Mouse (Mus musculus) small intestine, adult 10 weeks (tissue): Measurements from ENCODE around the gene Iqcn. TPM values are rescaled to one million over a fixed set of nuclear protein-coding genes. Genes with fewer than 3 reads are reported as not detected.

Source experiments
- polyA plus RNA-seq: library from polyadenylated mRNA; stranded (reverse); fragments of 350-450 nt; fragmentation: Illumina TruSeq; extraction: RNeasy Lipid Tissue Mini Kit (QIAGEN cat#74804); gene quantifications from one replicate; pipeline ENCODE4 v1.2.3, GENCODE M21; 2014; ENCODE audit warnings: low replicate concordance

The Iqcn gene
- not detected for polyA plus RNA-seq

DNA sequence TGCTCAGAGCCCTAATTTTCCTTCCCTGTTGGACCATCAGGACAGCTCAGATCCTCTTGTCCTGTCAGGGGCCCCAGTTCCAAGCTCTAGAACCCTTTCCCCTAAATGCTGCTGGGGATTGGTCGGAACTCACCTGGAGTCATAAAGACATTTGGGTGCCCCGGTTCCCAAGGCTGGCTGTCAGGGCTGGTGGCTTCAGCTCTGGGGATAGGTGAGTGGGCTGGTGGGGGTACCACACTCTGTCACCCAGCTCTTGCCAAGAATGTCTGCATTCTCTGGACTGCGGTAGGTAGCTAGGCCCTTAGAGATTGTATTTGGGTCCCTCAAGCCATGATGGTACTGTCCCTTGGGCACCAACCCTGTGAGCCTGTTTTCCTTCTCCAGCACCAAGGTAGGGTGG, at the start of gene Iqcn:
Iqcn (plus strand) TSS at position 171 of the 400 bp plus-strand sequence.

DNA sequence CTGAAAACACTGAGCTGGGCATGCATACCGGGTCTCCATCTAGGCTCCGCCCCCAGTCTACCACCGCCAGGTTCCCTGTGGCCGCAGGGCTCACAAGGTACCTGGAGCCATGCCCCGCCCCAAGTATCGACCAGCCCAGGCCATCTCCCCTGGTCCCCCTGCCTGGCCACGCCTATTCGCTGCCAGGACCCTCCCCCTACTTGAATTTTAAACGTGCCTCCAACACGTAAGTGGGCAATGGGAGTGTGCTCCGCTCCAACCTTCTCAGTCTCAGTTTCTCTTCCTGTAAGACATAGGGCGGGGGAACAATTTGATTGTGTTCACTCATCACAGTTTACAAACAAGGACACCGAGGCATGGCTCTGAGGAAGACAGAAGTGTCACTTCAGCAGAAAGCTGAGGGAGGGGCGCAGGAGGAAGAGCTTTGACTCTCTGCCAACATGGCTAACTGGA, 43.0 kb upstream of the Iqcn start, which contains the start of gene Pgpep1:
Pgpep1 (minus strand) TSS at position 116 of the 453 bp plus-strand sequence.

DNA sequence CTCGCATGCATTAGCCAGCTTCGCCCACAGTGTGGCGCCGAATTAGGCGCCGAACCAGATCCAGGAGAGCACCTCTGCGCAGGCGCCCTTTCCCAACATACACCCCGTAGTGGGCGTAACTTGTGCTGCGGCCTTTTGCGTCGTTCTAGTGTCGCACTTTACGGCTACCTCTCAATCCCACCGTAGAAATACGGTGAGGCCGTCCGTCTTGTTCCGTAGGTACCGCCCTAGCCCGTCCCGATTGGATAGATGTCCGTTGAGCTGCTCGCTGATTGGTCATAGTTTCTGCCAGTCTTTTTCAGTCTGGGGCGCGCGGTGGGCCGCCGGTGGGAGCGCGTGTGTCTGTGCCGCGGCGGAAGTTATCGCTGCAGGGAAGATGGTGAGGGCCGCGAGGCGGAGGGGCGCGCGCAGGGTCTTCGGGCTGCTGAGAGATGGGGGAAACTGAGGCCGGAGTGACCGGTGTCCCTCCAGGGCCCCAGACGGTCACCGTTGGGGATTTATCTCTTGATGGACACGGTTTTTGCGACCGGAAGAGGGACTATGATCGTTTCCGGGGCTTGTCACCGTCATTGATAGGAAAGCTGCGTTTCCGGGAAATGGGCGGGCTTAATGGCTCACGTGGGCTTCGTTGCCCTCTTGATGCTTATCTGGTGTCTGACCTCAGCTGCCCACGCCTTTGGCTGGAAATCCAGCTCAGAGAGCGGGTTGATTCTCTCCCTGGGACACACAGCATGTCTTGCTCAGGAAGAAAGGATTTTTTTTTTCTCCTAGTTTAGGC, 30.0 kb upstream of the Iqcn start, which contains the start of gene Lsm4:
Lsm4 (plus strand) TSS at position 170 of the 778 bp plus-strand sequence.

DNA sequence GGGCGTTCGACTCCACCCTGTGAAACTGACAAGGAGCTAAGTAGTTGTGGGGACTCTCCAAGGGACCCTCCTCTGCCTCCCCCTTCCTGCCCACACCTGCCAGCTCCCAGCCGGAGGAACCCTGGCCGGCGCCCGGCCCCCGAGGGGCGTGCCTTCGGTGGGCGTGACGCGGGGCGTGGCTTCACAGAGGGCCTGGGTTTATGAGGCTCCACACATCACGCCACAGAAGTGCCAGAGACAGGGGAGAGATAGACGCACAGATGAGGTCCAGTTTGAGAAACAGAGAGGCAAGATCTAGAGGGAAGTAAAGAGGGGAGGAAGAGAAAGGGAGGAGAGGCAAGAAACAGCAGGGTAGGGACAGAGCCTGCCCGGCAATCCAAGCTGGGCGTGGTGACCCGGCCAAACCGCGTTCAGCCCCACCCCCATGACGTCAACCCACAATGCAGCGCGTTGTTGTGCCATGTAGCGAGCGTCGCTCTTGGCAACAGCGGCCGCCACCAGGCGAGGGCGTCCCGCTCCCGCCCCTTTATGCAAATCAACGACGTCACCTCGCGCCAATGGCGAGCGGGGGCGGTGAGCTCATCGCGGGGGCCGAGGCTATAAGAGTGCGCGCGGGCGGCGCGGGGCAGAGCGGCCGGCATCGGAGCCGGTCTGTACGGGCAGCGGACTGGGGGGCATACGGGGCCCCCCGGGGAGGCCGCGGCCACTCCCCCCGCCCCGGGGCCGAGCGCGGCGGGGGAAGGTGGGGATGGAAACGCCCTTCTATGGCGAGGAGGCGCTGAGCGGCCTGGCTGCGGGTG, 4.7 kb upstream of the Iqcn start, which contains the start of gene Jund:
Jund (plus strand) TSS at position 640 of the 800 bp plus-strand sequence.

DNA sequence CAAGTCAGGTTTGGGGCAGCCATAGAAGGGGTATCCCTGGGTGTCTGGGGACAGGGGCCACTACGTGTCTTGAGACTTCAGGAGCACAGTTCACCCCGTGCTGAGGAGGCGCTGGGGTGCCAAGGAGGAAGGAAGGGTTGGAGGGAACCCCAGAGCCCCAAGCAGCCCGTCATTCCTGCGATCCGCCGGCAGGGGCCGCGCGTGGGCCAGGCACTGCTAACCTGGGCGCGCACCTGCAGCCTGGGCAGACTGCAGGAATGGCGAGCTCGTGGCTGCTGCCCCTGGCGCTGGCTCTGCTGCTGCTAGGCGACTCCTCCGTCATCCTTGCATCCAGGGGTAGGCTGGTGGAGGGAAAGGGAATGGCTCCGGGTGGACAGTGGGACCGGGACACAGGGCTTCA, 15.0 kb downstream of the Iqcn start, which contains the start of gene Gm3336:
Gm3336 (plus strand) TSS at position 247 of the 400 bp plus-strand sequence.

DNA sequence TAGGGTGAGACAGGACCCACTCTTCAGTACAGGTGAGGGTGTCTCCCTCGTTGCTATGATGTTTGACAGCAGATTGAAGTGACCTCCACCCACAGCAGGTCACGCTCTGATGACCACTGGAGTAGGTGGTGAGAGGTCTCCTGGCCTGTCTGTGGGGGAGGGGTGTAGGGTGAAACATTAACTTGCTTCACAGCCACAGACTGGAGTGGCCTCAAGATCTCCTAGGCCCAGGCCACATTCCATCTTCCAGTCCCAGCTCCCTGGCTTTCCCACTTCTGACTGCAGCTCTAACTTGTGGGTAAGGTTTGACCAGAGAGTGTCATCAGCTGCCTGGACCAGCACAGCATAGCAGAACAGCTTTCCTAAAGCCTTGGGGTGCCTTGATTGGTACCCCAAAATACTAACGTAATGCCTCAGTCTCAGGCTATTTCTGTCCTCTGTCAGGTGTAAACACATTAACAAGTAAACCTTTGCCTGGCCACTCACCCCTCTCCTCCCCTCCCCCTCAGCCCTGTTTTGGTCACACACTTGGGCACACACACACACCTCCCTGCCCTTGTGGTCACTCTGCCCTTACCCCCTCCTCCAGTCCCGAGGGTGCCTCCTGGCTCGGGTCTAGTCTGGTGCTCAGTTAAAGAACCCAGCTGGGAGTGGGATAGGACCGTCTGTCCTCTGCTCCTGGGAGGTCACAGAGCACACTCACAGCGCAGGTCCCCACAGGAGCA, 20.4 kb downstream of the Iqcn start, which contains the start of gene Pde4c:
Pde4c (plus strand) TSS at position 235 of the 725 bp plus-strand sequence.

DNA sequence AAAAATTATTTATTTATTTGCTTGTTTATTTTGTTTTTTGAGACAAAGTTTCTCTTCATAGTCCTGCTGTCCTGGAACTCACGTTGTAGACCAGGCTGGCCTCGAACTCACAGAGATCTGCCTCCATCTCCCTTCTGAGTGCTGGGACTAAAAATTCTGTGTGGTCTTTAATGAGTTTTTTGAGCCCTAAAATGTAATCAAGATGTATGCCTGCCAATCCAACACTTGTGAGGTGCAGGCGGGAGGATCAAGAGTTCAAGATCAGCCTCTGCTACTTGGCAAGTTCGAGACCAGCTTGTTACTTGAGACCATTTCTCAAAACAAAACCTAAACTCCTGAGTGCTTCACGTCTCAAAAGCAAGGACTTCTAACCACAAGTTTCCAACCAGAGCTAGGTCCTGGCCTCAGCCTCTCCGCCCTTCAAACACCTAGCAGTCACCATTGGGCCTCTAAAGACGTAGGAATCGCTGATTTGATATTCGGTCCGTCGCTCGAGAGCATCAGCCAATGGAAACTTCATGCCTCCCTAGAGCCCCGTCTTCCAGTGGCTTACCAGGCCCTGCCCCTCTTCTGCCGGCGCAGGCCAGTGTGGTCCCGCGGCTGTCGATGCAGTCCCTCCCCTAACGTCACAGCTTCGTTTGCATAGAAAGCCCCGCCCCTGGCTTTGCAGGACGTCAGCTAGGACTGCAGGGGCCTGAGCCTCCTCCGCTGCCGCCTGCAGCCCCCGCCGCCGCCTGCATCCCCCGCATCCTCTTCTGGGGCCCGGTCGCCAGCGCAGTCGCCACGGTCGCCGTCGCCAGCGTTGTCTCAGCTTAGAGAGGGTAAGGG, 51.0 kb downstream of the Iqcn start, which contains the start of gene Rab3a:
Rab3a (plus strand) TSS at position 637 of the 828 bp plus-strand sequence.

DNA sequence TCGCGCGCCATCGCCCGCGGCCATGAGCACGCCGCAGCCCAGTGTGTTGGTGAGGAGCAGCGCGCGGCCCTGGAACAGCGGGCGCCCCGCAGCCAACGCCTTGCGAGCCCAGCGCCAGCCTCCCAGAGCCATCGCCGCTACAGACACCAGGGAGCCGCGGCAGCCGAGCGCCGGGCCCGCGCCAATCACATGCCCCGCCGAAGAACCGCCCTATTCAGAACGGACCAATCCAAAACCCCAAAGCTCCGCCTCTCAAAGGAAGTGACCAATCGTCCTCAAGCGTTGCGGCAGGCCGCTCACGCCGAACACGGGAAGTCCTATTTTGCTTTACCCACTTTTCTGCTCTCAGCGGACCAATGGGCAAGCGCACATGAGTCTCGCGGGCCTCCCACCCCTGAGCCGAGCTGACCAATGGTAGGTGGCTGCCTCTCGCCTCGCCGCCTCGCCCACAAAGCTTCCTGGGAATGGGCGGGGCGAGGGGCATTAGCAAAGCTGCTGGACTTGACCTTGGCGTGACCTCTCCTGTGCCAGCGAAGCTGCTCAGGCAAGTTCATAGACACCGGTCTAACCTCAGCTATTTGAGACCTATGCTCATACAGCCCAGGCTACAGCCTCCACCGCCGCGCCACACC, 57.6 kb downstream of the Iqcn start, which contains the start of gene Mpv17l2:
Mpv17l2 (minus strand) TSS at position 172 of the 632 bp plus-strand sequence.

Other genes with a start within 250 kb of the Iqcn start
- 0.67 TPM for gene Klhl26, start 226.5 kb upstream of the Iqcn start, polyA plus RNA-seq
- not detected for gene Tmem59l, start 216.1 kb upstream of the Iqcn start, polyA plus RNA-seq
- not detected for gene Crlf1, start 210.3 kb upstream of the Iqcn start, polyA plus RNA-seq
- gene Rex1bd, start 196.7 kb upstream of the Iqcn start, polyA plus RNA-seq, result not detected
- gene Uba52, start 192.7 kb upstream of the Iqcn start, polyA plus RNA-seq, result 2.6 TPM
- gene Fkbp8, start 175.7 kb upstream of the Iqcn start, polyA plus RNA-seq, result 3.3 TPM
- 4.3 TPM for gene Kxd1, start 175.5 kb upstream of the Iqcn start, polyA plus RNA-seq
- gene Ell, start 164.0 kb upstream of the Iqcn start, polyA plus RNA-seq, result 0.74 TPM
- not detected for gene Isyna1, start 109.1 kb upstream of the Iqcn start, polyA plus RNA-seq
- not detected for gene Ssbp4, start 94.6 kb upstream of the Iqcn start, polyA plus RNA-seq
- not detected for gene Lrrc25, start 87.3 kb upstream of the Iqcn start, polyA plus RNA-seq
- not detected for gene Gdf15, start 71.0 kb upstream of the Iqcn start, polyA plus RNA-seq
- gene Pgpep1, start 43.1 kb upstream of the Iqcn start, polyA plus RNA-seq, result 22.3 TPM
- gene Lsm4, start 30.2 kb upstream of the Iqcn start, polyA plus RNA-seq, result not detected
- 15.4 TPM for gene Jund, start 4.5 kb upstream of the Iqcn start, polyA plus RNA-seq
- gene Gm3336, start 15.1 kb downstream of the Iqcn start, polyA plus RNA-seq, result 3.4 TPM
- gene Pde4c, start 20.3 kb downstream of the Iqcn start, polyA plus RNA-seq, result not detected
- 0.97 TPM for gene Rab3a, start 51.2 kb downstream of the Iqcn start, polyA plus RNA-seq
- 0.48 TPM for gene Mpv17l2, start 57.5 kb downstream of the Iqcn start, polyA plus RNA-seq
- gene Pik3r2, start 73.3 kb downstream of the Iqcn start, polyA plus RNA-seq, result 0.45 TPM
- 1.1 TPM for gene Mast3, start 101.6 kb downstream of the Iqcn start, polyA plus RNA-seq
- not detected for gene Il12rb1, start 105.0 kb downstream of the Iqcn start, polyA plus RNA-seq
- not detected for gene Arrdc2, start 136.3 kb downstream of the Iqcn start, polyA plus RNA-seq
- gene Kcnn1, start 159.8 kb downstream of the Iqcn start, polyA plus RNA-seq, result not detected
- not detected for gene Ccdc124, start 170.5 kb downstream of the Iqcn start, polyA plus RNA-seq
- gene Slc5a5, start 189.3 kb downstream of the Iqcn start, polyA plus RNA-seq, result not detected
- gene Rpl18a, start 194.0 kb downstream of the Iqcn start, polyA plus RNA-seq, result 7.8 TPM
- gene Map1s, start 202.5 kb downstream of the Iqcn start, polyA plus RNA-seq, result 0.85 TPM